Mouse (Mus musculus) thymus, adult 2 months (tissue): ENCODE measurements around the gene Rtl4.

Source experiments
- CTCF ChIP-seq: fragments of 200-500 bp; IDR thresholded peaks from 2 replicates; pipeline ENCODE4 v1.5.1; 2012; ENCODE audit warnings: mild to moderate bottlenecking, control low read depth, low read length, moderate library complexity, borderline replicate concordance; ENCODE audit not compliant: control insufficient read depth, poor library complexity, insufficient read depth; ENCODE audit errors: extremely low read depth
- POLR2A ChIP-seq: fragments of 200-500 bp; IDR thresholded peaks from 2 replicates; pipeline ENCODE4 v1.6.1; 2012; ENCODE audit warnings: mild to moderate bottlenecking, low read length, control low read depth, moderate library complexity; ENCODE audit not compliant: control insufficient read depth, poor library complexity, insufficient read depth; ENCODE audit errors: extremely low read depth

- TF ChIP-seq CTCF (no peak), POLR2A (no peak)
Measured at GRCm38 (mm10) chrX:144688142-144688206, 733 bp upstream of the Rtl4 start, which contains the start of gene Trpc5.
